In genomic region chr17:65768486-65768885, GRCm38 (mm10) we compare ENCODE assay signal across 9 mouse cellular contexts. TPM values are rescaled to one million over a fixed set of nuclear protein-coding genes. Genes with fewer than 3 reads are reported as not detected.
DNase-seq lines count a peak whose midpoint lies in the region; ATAC-seq and TF ChIP-seq lines count a peak whose summit lies in the region.
"Had no signal": no experiment of that assay in that cellular context is flagged by ENCODE, and none has a peak within 500 bp of the region (broad histone marks: within the 10 kb centered on the region; RNA-seq: fewer than 3 reads in every experiment).

No protein-coding gene starts in this region.

- H3K27ac ChIP-seq in kidney, postnatal 0 days: no peak overlapping the region
- H3K27ac ChIP-seq in hindbrain, embryonic 15.5 days (replicated peaks): 0 out of 2 replicates have a peak overlapping the region, but pooled peaks have one; percentile 49
- H3K27ac ChIP-seq in midbrain, embryonic 13.5 days: peak overlapping the region; percentile 39; the same call in 1 of the 2 replicates
- H3K27ac ChIP-seq: limb, embryonic 12.5 days had no signal

- no peaks in the 10 kb centered on the region for H3K9me3 ChIP-seq in kidney, postnatal 0 days (replicated peaks; ENCODE audit: low read length)
- H3K9me3 ChIP-seq in hindbrain, embryonic 15.5 days: no peaks in the 10 kb centered on the region
- no peaks in the 10 kb centered on the region for H3K9me3 ChIP-seq in midbrain, embryonic 13.5 days
- H3K9me3 ChIP-seq: limb, embryonic 12.5 days had no signal

- H3K27me3 ChIP-seq in kidney, postnatal 0 days (ENCODE audit: insufficient read depth, low read length): no peaks in the 10 kb centered on the region
- no peaks in the 10 kb centered on the region for H3K27me3 ChIP-seq in hindbrain, embryonic 15.5 days
- peaks cover 5% of the 10 kb centered on the region for H3K27me3 ChIP-seq in midbrain, embryonic 13.5 days

- no peaks in the 10 kb centered on the region for H3K36me3 ChIP-seq in kidney, postnatal 0 days (ENCODE audit: insufficient read depth, low read length)
- no peaks in the 10 kb centered on the region for H3K36me3 ChIP-seq in hindbrain, embryonic 15.5 days
- H3K36me3 ChIP-seq in midbrain, embryonic 13.5 days: peaks cover 7% of the 10 kb centered on the region; the same call in 1 of the 2 replicates
- H3K36me3 ChIP-seq: limb, embryonic 12.5 days had no signal

- 53% methylated on average over 5 of the region's 5 CpGs for WGBS in kidney, postnatal 0 days
- 42% methylated on average over 5 of the region's 5 CpGs for WGBS in hindbrain, embryonic 15.5 days
- WGBS in midbrain, embryonic 13.5 days: 48% methylated on average over 5 of the region's 5 CpGs

- TF ChIP-seq CTCF in kidney, postnatal 0 days (IDR thresholded peaks at IDR 0.05; ENCODE audit: low read depth): no peak

- no peak overlapping the region for H3K4me2 ChIP-seq in kidney, postnatal 0 days (ENCODE audit: low read length)
- H3K4me2 ChIP-seq in hindbrain, embryonic 15.5 days: peak overlapping the region; percentile 14
- 0 out of 2 replicates have a peak overlapping the region, but pooled peaks have one; percentile 4 for H3K4me2 ChIP-seq in midbrain, embryonic 13.5 days (replicated peaks)
- H3K4me2 ChIP-seq: limb, embryonic 12.5 days had no signal

- no peak overlapping the region for H3K9ac ChIP-seq in kidney, postnatal 0 days (ENCODE audit: low read depth, low read length)
- H3K9ac ChIP-seq in hindbrain, embryonic 15.5 days: no peak overlapping the region
- no peak overlapping the region for H3K9ac ChIP-seq in midbrain, embryonic 13.5 days (replicated peaks)
- H3K9ac ChIP-seq: limb, embryonic 12.5 days had no signal

- no peak for ATAC-seq in kidney, postnatal 0 days (replicated peaks; ENCODE audit: low FRiP score, low read depth)
- ATAC-seq in hindbrain, embryonic 15.5 days (ENCODE audit: low FRiP score, low read depth): no peak; the same call in 1 of the 2 replicates
- ATAC-seq in midbrain, embryonic 13.5 days: no peak; the same call in 1 of the 2 replicates
- ATAC-seq in erythroid progenitor cell, adult 5-6 weeks (replicated peaks; ENCODE audit: low FRiP score, poor library complexity, severe bottlenecking): no peak

- H3K4me3 ChIP-seq in kidney, postnatal 0 days (replicated peaks; ENCODE audit: low read depth, low read length): no peak overlapping the region
- H3K4me3 ChIP-seq in hindbrain, embryonic 15.5 days: no peak overlapping the region
- H3K4me3 ChIP-seq in midbrain, embryonic 13.5 days (replicated peaks): no peak overlapping the region
- H3K4me3 ChIP-seq: limb, embryonic 12.5 days had no signal

- H3K4me1 ChIP-seq in kidney, postnatal 0 days (replicated peaks; ENCODE audit: insufficient read depth, low read length): peaks cover 25% of the 10 kb centered on the region
- peaks cover 51% of the 10 kb centered on the region for H3K4me1 ChIP-seq in hindbrain, embryonic 15.5 days (replicated peaks)
- H3K4me1 ChIP-seq in midbrain, embryonic 13.5 days (replicated peaks): peaks cover 53% of the 10 kb centered on the region

- peak; percentile 89 for DNase-seq in kidney, postnatal 0 days (ENCODE audit: low spot score)
- DNase-seq in kidney, adult 8-10 months: no peak
- peak; percentile 86 for DNase-seq in fibroblast of lung, adult 2 months (ENCODE audit: low read depth)
- DNase-seq in adrenal gland, postnatal 25 days: no peak
- no peak for DNase-seq in gastrocnemius, postnatal 4 days (ENCODE audit: low spot score in 2 of 2)

RNA-seq across cellular contexts. Expression of gene Rab31, which starts 4.1 kb away (rescaled TPM):
- 30.0 and 34.6 TPM in 2 replicates for polyA plus RNA-seq in kidney, postnatal 0 days (2015; fragmentation: Nextera tagmentation; extraction: Ambion mirVana)
- polyA plus RNA-seq in hindbrain, embryonic 15.5 days (2015; fragmentation: Nextera tagmentation; extraction: Ambion mirVana): 65.2 and 72.8 TPM in 2 replicates
- 71.6 and 74.8 TPM in 2 replicates for polyA plus RNA-seq in midbrain, embryonic 13.5 days (2015; fragmentation: Nextera tagmentation; extraction: Ambion mirVana)
- 32.4 and 41.1 TPM in 2 replicates for total RNA-seq in adrenal gland, postnatal 25 days (2021)
- total RNA-seq in erythroid progenitor cell, adult 5-6 weeks (2015; ENCODE audit: low replicate concordance): 9.4 and 10.5 TPM in 2 replicates
- 7.3 and 11.9 TPM in 2 replicates for total RNA-seq in erythroid progenitor cell, adult 5-6 weeks (2017; ENCODE audit: low replicate concordance)
- 10 to 100 TPM; 38.2 to 40.8 TPM for total RNA-seq in gastrocnemius, postnatal 4 days (2021)

RNA-seq across cellular contexts. Expression of gene Ppp4r1, which starts 13.9 kb away (rescaled TPM):
- polyA plus RNA-seq in kidney, postnatal 0 days (2015; fragmentation: Nextera tagmentation; extraction: Ambion mirVana): 32.5 and 35.0 TPM in 2 replicates
- polyA plus RNA-seq in hindbrain, embryonic 15.5 days (2015; fragmentation: Nextera tagmentation; extraction: Ambion mirVana): 44.1 and 44.6 TPM in 2 replicates
- polyA plus RNA-seq in midbrain, embryonic 13.5 days (2015; fragmentation: Nextera tagmentation; extraction: Ambion mirVana): 48.0 and 51.2 TPM in 2 replicates
- 70.5 and 80.2 TPM in 2 replicates for total RNA-seq in adrenal gland, postnatal 25 days (2021)
- 24.7 and 37.5 TPM in 2 replicates for total RNA-seq in erythroid progenitor cell, adult 5-6 weeks (2015; ENCODE audit: low replicate concordance)
- 12.0 and 23.5 TPM in 2 replicates for total RNA-seq in erythroid progenitor cell, adult 5-6 weeks (2017; ENCODE audit: low replicate concordance)
- 10 to 100 TPM; 52.3 to 57.5 TPM for total RNA-seq in gastrocnemius, postnatal 4 days (2021)

Comparison
In these comparisons a context has a peak if more than half of its experiments do, and no peak if none do; other contexts are left out.
1. DNase-seq: peak in kidney, postnatal 0 days (single experiment) and fibroblast of lung, adult 2 months (single experiment); none in kidney, adult 8-10 months (0 of 2), adrenal gland, postnatal 25 days (single experiment) and gastrocnemius, postnatal 4 days (0 of 2).